Mouse (Mus musculus) kidney, adult 2 months (tissue): ENCODE data around the gene Arpc3. TPM values are rescaled to one million over a fixed set of nuclear protein-coding genes. Genes with fewer than 3 reads are reported as not detected.
"Not testable (repeated sequence)": the region's sequence is repeated elsewhere in the genome, so short reads cannot be mapped to it uniquely, and the experiment has no call there.

Experiments
- DNase-seq: peaks from one replicate; pipeline ENCODE4 v3.0.0; 2021
- H3K27ac ChIP-seq: fragments of 200-500 bp; 2 replicates; pipeline ENCODE4 v1.5.1; 2012; ENCODE audit warnings: low read depth, low read length, control low read depth, inconsistent platforms; ENCODE audit not compliant: insufficient read depth
- H3K27me3 ChIP-seq: fragments of 200-500 bp; replicated peaks from 2 replicates; pipeline ENCODE4 v1.6.1; 2012; ENCODE audit warnings: mild to moderate bottlenecking, moderate library complexity, low read length, inconsistent platforms; ENCODE audit not compliant: control insufficient read depth, insufficient read depth
- H3K36me3 ChIP-seq: fragments of 200-500 bp; 2 replicates; pipeline ENCODE4 v1.6.1; 2012; ENCODE audit warnings: mild to moderate bottlenecking, moderate library complexity, low read length, inconsistent platforms; ENCODE audit not compliant: control insufficient read depth, insufficient read depth
- H3K4me1 ChIP-seq: fragments of 200-500 bp; 2 replicates; pipeline ENCODE4 v1.6.1; 2011; ENCODE audit warnings: low read length; ENCODE audit not compliant: control insufficient read depth, insufficient read depth
- H3K4me3 ChIP-seq: fragments of 200-500 bp; 2 replicates; pipeline ENCODE4 v1.5.1; 2011; ENCODE audit warnings: mild to moderate bottlenecking, low read depth, low read length, control low read depth; ENCODE audit not compliant: insufficient read depth
- CTCF ChIP-seq: fragments of 200-500 bp; conservative IDR thresholded peaks from 2 replicates; pipeline ENCODE4 v1.5.1; 2011; ENCODE audit warnings: low read depth, mild to moderate bottlenecking, control low read depth, low read length, moderate library complexity, mixed read lengths; ENCODE audit not compliant: insufficient read depth, insufficient read length
- POLR2A ChIP-seq: fragments of 200-500 bp; IDR thresholded peaks from one replicate; pipeline ENCODE4 v1.6.1; 2011; ENCODE audit warnings: low read depth, low read length, control low read depth
- WGBS: fragments of 180-500 bp; shearing (Covaris S2); methylation state at CpG from one replicate; pipeline ENCODE4 v1.1.7; 2018; 5-methylcytosine and 5-hydroxymethylcytosine counted together
- polyA plus RNA-seq: library from polyadenylated mRNA; depleted of rRNA; stranded (reverse); fragments of >200 nt; gene quantifications from 2 replicates; pipeline ENCODE4 v1.2.3, GENCODE M21; 2012

Gene Arpc3
- polyA plus RNA-seq, 1 experiment: 195 TPM

- TF ChIP-seq CTCF (0 out of 2 replicates have a peak, but pooled peaks have one; percentile 15), POLR2A (no peak)
- Histone ChIP-seq H3K27me3 (no peaks in the 10 kb centered on the region), H3K4me3 (no peak overlapping the region), H3K4me1 (peaks cover 2% of the 10 kb centered on the region; the same call in 1 of the 2 replicates), H3K27ac (no peak overlapping the region), H3K36me3 (peaks cover 2% of the 10 kb centered on the region; the same call in 1 of the 2 replicates)
- 36% methylated on average over 5 of the region's 5 CpGs for WGBS
- no peak for DNase-seq
Measured at GRCm38 (mm10) chr5:122450913-122451317, 59.2 kb downstream of the Arpc3 start.

DNA sequence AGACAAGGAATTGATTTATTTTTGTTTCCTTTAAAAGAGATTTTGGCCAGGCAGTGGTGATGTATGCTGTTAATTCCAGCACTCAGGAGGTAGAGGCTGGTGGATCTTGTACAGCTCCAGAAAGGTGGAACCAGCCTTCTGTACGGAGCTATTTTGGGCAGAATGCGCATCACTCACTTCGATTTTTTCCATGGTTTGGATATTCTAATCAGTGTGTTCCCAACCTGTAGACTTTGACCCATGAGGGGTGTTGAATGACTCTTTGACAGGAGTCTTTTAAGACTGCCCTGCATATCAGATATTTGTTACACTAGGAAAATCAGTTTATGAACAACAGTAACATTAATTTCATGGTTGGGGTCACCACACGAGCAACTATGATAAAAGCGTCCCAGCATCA, 59.6 kb downstream of the Arpc3 start:
- 79% methylated on average over 5 of the region's 5 CpGs for WGBS
- Histone ChIP-seq H3K27ac (no peak overlapping the region), H3K4me3 (no peak overlapping the region), H3K27me3 (no peaks in the 10 kb centered on the region), H3K36me3 (peaks cover 2% of the 10 kb centered on the region), H3K4me1 (peaks cover 2% of the 10 kb centered on the region; the same call in 1 of the 2 replicates)
- TF ChIP-seq CTCF: no peak
- TF ChIP-seq POLR2A: no peak
- DNase-seq: no peak

- 0 out of 2 replicates have a peak overlapping the region, but pooled peaks have one; percentile 27 for H3K27ac ChIP-seq
- TF ChIP-seq CTCF: no peak
- TF ChIP-seq POLR2A: no peak
- WGBS: 50% methylated on average over 7 of the region's 7 CpGs
- DNase-seq: no peak
- H3K4me3 ChIP-seq: no peak overlapping the region
- H3K27me3 ChIP-seq: no peaks in the 10 kb centered on the region
- H3K4me1 ChIP-seq: peaks cover 2% of the 10 kb centered on the region; the same call in 1 of the 2 replicates
- H3K36me3 ChIP-seq: peaks cover 4% of the 10 kb centered on the region
Measured at GRCm38 (mm10) chr5:122452194-122452593, 60.5 kb downstream of the Arpc3 start.

GRCm38 (mm10) chr5:122453188-122453587, 61.5 kb downstream of the Arpc3 start:
- peaks cover 2% of the 10 kb centered on the region; the same call in 1 of the 2 replicates for H3K4me1 ChIP-seq
- WGBS: 43% methylated on average over 6 of the region's 6 CpGs
- TF ChIP-seq CTCF (no peak), POLR2A (no peak)
- peaks cover 4% of the 10 kb centered on the region for H3K36me3 ChIP-seq
- peak; percentile 49 for DNase-seq
- H3K27ac ChIP-seq: peak overlapping the region; percentile 45; the same call in 1 of the 2 replicates
- no peak overlapping the region for H3K4me3 ChIP-seq
- H3K27me3 ChIP-seq: no peaks in the 10 kb centered on the region

GRCm38 (mm10) chr5:122454442-122454841, 62.8 kb downstream of the Arpc3 start:
- H3K27ac ChIP-seq: no peak overlapping the region
- peaks cover 2% of the 10 kb centered on the region; the same call in 1 of the 2 replicates for H3K4me1 ChIP-seq
- 60% methylated on average over 4 of the region's 4 CpGs for WGBS
- H3K4me3 ChIP-seq: no peak overlapping the region
- H3K36me3 ChIP-seq: peaks cover 9% of the 10 kb centered on the region
- DNase-seq: no peak
- no peaks in the 10 kb centered on the region for H3K27me3 ChIP-seq
- no peak for TF ChIP-seq POLR2A
- TF ChIP-seq CTCF: no peak

DNA sequence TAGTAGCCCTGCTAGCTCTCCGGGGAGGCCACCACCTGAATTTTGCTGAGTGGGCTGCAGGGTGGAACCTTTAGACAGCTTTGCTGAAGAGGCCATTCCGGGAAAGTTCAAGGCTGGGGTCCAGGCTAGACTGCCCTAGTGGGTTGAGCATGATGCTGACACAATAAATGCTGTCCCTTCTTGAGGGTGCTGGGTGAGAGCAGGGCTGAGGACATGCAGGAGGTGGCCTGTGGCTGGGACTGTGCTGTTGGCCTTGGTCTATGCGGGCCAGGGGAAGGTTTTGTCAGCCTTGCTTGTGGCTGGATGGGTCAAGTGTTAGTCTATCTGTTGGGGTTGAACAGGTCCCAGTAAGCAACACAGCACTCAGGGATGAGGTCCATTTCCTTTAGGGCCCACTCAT, 63.2 kb downstream of the Arpc3 start:
- Histone ChIP-seq H3K27ac (no peak overlapping the region), H3K4me1 (peaks cover 2% of the 10 kb centered on the region; the same call in 1 of the 2 replicates), H3K4me3 (no peak overlapping the region), H3K27me3 (no peaks in the 10 kb centered on the region), H3K36me3 (peaks cover 9% of the 10 kb centered on the region)
- 73% methylated on average over 3 of the region's 3 CpGs for WGBS
- DNase-seq: no peak
- TF ChIP-seq POLR2A (no peak), CTCF (no peak)

DNA sequence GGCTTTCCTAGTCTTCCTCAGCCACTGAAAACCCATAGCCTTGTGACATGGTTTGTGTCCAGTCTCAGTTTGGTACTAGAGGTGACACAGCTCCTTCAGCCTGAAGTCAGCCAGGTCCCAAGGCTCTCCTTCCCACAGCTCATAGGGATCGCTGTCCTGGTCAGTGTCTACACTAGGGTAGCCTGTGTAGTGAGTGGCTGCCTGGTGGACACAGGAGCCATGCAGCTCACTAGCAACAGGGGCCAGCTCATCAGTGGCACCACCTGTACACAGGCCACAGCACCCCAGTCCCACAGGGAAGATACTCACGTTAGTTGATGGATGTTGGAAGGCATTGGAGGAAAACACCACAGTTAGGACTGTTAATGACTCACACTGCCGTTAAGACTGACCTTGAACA, 63.9 kb downstream of the Arpc3 start:
- TF ChIP-seq POLR2A (no peak), CTCF (no peak)
- Histone ChIP-seq H3K4me3 (no peak overlapping the region), H3K36me3 (peaks cover 10% of the 10 kb centered on the region), H3K27me3 (no peaks in the 10 kb centered on the region), H3K27ac (no peak overlapping the region), H3K4me1 (peaks cover 2% of the 10 kb centered on the region; the same call in 1 of the 2 replicates)
- no peak for DNase-seq
- 74% methylated on average over 3 of the region's 3 CpGs for WGBS

DNA sequence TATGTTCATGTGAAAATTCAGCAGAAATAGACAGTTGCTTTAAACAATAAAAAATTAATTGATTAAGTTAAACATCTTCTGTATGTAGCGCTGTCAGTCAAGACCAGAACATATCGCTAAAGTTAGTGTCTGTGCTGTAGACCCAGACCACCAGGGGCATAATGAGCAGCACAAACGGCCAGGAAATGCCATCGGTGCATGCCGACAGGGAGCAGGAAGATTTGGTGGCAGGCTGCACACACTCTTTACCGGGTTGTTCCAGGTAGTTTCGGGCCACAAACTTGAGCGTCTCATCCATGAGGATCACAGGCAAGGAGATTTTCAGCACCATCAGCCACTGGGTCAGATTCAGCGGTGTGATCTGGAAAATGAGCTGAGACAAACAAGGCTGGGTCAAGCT, 65.4 kb downstream of the Arpc3 start:
- not testable (repeated sequence) for H3K4me3 ChIP-seq, H3K27ac ChIP-seq, H3K27me3 ChIP-seq, H3K4me1 ChIP-seq, DNase-seq
- peaks cover 18% of the 10 kb centered on the region for H3K36me3 ChIP-seq
- WGBS: 67% methylated on average over 9 of the region's 9 CpGs
